Mouse (Mus musculus) thymus, postnatal 25 days (tissue): ENCODE data around the gene H2-Ob.

Experiments used
- DNase-seq: peaks from one replicate; pipeline ENCODE4 v3.0.0; 2022

H2-Ob gene

GRCm38 (mm10) chr17:34248764-34249163 is 10.1 kb downstream of the H2-Ob start:
- no peak for DNase-seq

- no peak for DNase-seq
These were observed 10.7 kb downstream of the H2-Ob start for GRCm38 (mm10) chr17:34249361-34249760.

GRCm38 (mm10) chr17:34249878-34250277 is 11.2 kb downstream of the H2-Ob start:
- DNase-seq, result peak; percentile 55

- no peak for DNase-seq
These were observed 13.0 kb downstream of the H2-Ob start for GRCm38 (mm10) chr17:34251666-34252065.

- DNase-seq, result no peak
These were observed 17.8 kb downstream of the H2-Ob start for GRCm38 (mm10) chr17:34256501-34256900.

GRCm38 (mm10) chr17:34257594-34258375 is 19.1 kb downstream of the H2-Ob start, which contains the start of gene H2-Ab1:
H2-Ab1 (plus strand) TSS chr17:34257689.
- peak; percentile 89 for DNase-seq

- no peak for DNase-seq
These were observed 21.8 kb downstream of the H2-Ob start for GRCm38 (mm10) chr17:34260551-34260950.

GRCm38 (mm10) chr17:34261502-34261901 is 22.8 kb downstream of the H2-Ob start:
- peak; percentile 36 for DNase-seq

GRCm38 (mm10) chr17:34263068-34263467 is 24.4 kb downstream of the H2-Ob start:
- DNase-seq, result peak; percentile 82

- peak; percentile 65 for DNase-seq
These were observed 25.2 kb downstream of the H2-Ob start for GRCm38 (mm10) chr17:34263811-34264371.

GRCm38 (mm10) chr17:34264452-34265351 is 26.0 kb downstream of the H2-Ob start:
- peak; percentile 42 for DNase-seq

GRCm38 (mm10) chr17:34268262-34268661 is 29.6 kb downstream of the H2-Ob start:
- no peak for DNase-seq

- no peak for DNase-seq
These were observed 30.0 kb downstream of the H2-Ob start for GRCm38 (mm10) chr17:34268748-34269147.

GRCm38 (mm10) chr17:34269817-34270216 is 31.1 kb downstream of the H2-Ob start:
- DNase-seq, result no peak

- no peak for DNase-seq
These were observed 31.5 kb downstream of the H2-Ob start for GRCm38 (mm10) chr17:34270230-34270629.

- DNase-seq, result no peak
These were observed 32.2 kb downstream of the H2-Ob start for GRCm38 (mm10) chr17:34270940-34271339.

GRCm38 (mm10) chr17:34272102-34272501 is 33.4 kb downstream of the H2-Ob start:
- no peak for DNase-seq

GRCm38 (mm10) chr17:34280499-34281038 is 41.9 kb downstream of the H2-Ob start:
- no peak for DNase-seq

- no peak for DNase-seq
These were observed 43.1 kb downstream of the H2-Ob start for GRCm38 (mm10) chr17:34281836-34282235.

- no peak for DNase-seq
These were observed 46.7 kb downstream of the H2-Ob start for GRCm38 (mm10) chr17:34285371-34285770.

- peak; percentile 69 for DNase-seq
These were observed 47.1 kb downstream of the H2-Ob start for GRCm38 (mm10) chr17:34285848-34286247.

GRCm38 (mm10) chr17:34286501-34286900 is 47.8 kb downstream of the H2-Ob start:
- DNase-seq, result no peak

- no peak for DNase-seq
These were observed 48.3 kb downstream of the H2-Ob start for GRCm38 (mm10) chr17:34286999-34287398.
